Mouse (Mus musculus) granulocyte monocyte progenitor cell, adult 5-6 weeks (primary cell): ENCODE measurements at regions not wholly inside any gene's neighbourhood (a gene's known extent, or its start where the extent isn't known, plus 50 kb on each side); places are given as distances from the start of the nearest gene placed in this dataset.

Experiments used
- ATAC-seq: replicated peaks from 2 replicates; pipeline ENCODE4 v1.8.0; 2016; ENCODE audit warnings: mild to moderate bottlenecking, moderate TSS enrichment, inconsistent platforms; ENCODE audit not compliant: poor library complexity, severe bottlenecking

- ATAC-seq, result no peak
These were observed 122.5 kb upstream of the Tsc22d1 start for GRCm38 (mm10) chr14:76292211-76292610.

DNA sequence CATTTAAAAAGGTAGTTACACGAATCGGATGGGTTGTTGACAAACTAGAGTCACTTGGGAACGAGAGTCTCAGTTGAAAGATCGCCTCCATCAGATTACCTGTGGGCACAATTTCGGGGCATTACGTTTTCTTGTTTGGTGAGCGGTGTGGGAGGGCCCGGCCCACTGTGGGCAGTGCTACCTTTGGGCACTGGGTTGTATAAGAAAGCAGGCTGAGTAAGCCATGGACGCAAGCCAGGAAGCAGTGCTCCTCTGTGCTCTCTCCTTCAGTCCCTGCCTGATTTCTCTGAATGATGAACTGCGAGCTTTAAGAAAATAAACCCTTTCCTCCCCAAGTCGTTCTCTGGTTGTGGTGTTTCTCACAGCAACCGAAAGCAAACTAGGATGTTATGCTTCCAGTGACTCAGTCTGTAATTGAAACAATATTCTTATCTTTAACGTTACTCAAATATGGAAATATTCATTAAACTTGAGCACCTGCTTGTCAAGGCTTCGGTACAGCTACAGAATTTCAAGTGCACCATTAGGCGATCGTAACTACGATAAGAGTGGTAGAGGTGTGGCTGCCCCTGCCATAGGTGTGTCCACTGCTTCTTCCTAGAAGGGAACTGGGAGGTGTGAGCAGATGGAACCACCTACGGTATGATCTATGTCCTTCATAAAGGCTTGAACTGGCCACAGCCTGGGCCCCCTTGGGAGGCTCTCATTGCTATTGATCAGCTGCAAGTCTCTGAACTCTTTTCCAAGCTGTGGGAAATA lies 119.2 kb upstream of the Tsc22d1 start:
- no peak for ATAC-seq

DNA sequence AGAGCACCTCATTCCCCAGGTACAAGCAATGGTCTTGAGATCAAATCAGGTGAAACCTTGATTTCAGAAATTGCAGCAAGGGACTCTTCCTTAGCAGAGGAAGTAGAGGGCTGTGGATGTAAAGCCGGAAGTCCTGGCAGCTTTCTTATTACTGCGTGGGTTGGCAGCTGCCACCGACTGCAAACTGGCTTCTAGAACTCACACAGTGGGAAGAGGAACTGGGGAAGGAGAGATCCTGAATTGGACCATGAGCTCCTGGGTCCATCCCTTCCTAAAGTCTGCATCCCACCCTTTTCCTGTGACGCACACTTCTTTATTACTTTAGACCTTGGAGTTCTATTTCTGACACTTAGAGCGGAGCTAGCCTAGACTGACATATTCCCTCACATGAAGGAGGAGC lies 116.9 kb upstream of the Tsc22d1 start:
- no peak for ATAC-seq

DNA sequence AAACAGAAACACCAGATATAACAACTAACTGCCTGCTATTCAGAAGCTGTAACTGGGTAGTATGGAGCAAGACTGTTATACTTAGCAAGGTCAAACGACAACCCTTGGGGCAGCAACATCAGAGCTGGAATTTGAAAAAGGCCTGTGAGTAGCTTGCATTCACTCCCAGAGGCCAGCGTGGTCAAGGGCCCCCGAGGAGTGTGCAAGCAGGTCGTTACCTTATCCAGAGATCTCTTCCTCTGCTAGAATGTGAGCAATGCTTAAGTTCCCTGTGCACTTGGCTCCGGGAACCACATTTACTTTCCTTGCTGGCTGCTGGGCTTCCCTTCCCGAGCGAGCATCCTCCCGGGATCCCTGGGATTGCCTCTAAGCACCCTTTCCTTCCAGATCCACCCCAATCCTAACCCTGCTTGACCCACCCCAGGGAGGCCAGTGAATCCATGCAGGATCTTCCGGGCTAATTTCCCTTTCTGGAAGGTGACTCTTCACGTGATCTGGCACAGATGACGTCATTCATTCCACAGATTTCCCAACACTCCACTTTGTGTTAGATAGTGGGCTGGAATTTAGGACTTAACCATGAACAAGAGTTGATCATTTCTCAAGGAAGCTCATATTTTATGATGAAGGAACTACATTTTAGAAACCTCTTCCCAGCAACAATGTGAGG lies 112.3 kb upstream of the Tsc22d1 start:
- ATAC-seq, result no peak

- ATAC-seq, result no peak
These were observed 107.2 kb upstream of the Tsc22d1 start for GRCm38 (mm10) chr14:76307603-76308002.

DNA sequence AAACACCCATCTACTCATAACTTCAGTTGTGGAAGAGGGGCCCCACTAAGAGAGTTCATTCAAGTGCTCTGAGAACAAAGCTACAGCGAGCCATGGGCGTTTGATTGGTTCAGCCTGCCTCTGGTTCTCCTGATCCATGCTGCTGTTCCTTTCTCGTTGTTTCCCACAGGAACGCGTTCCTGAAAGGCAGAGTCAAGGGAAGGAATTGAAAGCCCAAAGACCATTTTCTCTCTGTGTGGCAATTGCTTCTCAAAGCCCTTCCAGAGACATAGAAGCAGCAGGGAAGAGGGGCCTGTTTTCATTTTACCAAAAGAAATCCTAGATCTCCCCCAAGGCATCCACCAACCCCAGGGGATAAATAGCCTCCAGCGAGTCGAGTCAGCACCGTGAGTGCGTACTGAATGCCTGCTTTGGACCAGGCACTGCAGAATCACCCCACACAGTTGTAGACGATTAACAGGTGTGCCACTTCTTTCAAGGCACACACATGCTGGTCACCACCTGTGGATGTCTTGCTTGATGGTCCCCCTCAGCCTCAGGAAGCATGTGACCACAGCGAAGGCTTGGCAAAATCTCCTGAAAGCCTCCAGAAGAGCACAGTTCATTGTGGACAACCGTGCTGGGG lies 106.5 kb upstream of the Tsc22d1 start:
- no peak for ATAC-seq

DNA sequence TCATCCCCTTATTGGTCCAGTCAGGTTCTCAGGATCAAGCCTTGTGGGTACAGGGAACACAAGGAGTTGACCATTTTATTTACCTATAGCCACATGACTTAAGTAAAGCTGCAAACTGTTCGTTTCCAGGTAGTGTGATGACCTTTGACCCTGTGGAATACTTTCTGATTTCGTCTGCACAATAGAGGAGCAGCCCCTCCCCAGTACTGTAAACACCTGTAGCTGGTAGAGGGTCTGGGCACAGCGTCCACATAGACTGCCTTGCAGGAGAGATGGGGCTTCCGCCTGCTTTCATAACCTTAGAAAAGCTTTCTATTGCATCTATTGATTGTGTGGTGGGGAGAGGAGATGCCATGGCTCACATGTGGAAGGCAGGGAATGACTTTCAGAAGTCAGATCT lies 105.2 kb upstream of the Tsc22d1 start:
- ATAC-seq, result no peak

DNA sequence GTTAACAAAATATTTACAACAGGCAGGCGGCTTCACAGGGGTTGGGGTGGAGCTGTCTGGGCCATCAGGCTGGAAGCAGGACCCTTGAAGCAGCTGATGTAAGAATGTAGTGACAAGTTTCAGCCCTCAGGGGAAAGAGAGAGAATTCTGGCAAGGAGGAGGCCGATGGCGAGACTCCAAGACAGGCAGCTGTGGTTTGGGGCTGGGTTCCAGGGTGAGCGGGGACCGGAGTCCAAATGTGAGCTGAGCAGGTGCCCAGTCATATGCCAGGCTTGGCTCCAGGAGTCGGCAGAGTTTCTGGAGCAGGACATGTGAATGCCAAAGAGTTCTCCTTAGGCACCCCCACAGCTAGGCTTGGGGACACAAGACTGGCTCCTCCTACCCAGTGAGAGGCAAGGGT lies 104.5 kb upstream of the Tsc22d1 start:
- ATAC-seq, result no peak

DNA sequence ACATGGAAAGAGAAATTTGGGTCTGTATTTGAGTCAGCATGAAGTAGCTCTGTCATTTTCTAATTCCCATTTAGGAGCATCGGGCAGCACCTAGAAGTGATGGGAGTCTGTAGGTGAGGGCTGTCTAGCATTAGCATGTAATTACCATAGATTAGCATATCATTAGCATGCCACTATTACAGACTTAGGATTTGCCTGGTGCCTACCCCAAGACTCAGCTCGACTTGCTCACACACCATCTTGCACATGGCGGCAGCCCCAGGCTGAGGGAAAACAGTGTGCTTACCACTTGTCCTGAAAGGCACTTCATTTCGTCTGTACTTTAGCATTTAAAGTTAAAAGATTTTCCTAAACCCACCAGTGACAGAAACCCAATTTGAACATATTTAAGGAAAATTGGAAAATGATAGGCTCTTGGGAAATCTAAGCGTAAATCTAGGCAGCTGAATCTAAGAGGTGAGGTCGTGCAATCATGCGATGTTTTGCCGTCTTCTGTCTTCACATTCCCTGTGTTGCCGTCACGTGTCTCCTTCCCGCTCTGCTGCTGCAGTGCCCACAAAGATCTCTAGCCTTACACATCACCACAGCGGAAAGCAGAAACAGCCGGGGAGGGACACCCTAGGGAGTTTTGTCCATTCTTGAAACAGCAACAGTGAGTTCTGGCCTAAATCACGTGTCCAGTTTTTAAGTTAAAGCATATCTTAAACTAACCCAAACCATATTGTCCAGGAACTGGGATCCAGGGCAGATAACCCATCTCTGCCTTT lies 101.2 kb upstream of the Tsc22d1 start:
- no peak for ATAC-seq

- no peak for ATAC-seq
These were observed 96.3 kb upstream of the Tsc22d1 start for GRCm38 (mm10) chr14:76318438-76318837.

- ATAC-seq, result no peak
These were observed 90.5 kb upstream of the Tsc22d1 start for GRCm38 (mm10) chr14:76324246-76324645.

- ATAC-seq, result peak; percentile 77
These were observed 84.8 kb upstream of the Tsc22d1 start for GRCm38 (mm10) chr14:76329983-76330382.

DNA sequence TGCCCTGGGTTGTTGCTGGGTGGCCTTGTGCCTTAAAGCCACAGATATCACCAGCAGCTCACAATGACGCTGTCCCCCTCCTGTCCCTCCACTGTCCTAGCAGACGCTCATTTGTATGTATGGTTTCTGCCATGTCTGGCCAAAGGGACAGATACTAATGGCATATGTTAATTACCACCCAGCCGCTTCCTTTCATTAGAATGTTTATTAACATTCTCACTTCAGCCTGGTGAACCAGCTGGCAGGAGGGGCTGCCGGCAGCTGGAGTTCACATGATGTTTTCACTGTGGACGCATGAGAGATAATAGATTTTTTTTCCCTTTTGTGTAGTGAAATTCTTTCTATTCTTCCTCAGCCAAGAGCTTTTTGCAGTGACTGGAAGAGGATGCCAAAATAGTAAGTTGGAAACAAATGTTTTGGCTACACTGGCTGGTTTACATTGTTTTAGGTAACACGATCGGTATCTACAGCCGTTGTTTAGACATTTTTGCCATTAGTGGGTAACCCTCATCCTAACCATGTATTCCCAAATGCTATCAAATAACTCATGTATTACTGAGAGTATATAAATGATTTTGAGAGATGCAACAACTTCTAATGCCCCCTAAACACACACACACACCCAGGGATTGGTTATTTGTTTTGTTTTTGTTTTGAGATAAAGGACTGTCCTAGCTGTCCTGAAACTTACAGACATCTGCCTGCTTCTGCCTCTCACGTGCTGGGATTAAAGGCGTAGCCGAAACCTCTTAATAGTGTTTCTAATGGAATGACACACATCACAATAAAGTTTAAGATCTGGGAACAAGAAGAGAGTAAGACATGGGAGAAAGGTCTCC lies 83.0 kb upstream of the Tsc22d1 start:
- no peak for ATAC-seq

DNA sequence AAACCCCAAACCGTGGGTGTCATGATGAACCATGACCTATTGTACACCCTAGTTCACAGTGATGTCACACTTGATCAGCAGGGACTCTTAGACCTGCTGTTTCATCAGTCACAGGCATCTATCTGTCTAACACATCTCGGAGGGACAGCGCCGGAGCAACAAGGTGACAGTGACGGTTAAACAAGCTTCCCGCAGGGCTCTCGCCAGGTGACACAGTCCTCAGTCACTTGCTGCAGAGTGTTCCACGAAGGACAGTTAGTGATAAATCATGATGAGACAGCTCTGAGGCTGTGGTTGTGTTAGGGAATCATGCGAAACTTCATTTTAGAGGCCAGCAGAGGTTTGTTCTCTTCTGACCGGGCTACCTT lies 82.4 kb upstream of the Tsc22d1 start:
- ATAC-seq, result no peak

DNA sequence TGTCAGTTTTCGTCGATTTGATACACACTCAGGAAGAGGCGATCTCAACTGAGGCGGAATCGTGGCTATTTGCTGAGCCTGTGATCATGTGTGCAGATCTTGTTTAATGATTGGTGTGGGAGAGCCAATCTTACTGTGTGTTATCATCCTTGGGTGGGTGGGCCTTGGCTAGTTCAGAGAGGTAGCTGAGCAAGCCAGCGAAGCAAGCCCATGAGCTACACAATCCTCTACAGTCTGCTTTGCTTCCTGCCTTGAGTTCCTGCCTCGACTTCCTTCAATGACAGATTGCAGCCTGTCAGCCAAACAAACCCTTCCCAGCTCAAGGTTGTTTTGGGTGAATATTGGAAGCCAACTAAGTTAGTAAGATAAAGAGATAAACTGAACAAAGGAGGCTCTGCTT lies 74.0 kb upstream of the Tsc22d1 start:
- ATAC-seq, result no peak

DNA sequence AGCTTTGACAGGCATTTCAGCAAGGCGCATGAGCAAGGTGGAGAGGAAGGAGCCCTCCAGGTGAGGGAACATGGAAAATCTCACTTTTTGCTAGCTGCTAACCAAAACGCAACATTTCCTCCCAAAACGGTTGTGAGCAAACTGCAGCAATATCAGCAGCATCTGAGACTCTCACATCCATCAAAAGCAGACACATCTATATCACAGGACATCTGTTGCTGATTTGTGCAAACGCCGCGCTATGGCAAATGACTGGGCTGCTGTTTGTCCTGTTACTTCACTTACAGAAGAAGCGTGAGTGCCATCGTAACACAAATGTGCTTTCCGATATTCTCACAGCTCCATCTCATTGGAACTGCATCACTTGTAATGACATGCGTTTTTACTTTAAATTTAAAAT lies 73.5 kb upstream of the Tsc22d1 start:
- no peak for ATAC-seq

- ATAC-seq, result no peak
These were observed 62.9 kb upstream of the Tsc22d1 start for GRCm38 (mm10) chr14:76351856-76352255.

- no peak for ATAC-seq
These were observed 58.6 kb upstream of the Tsc22d1 start for GRCm38 (mm10) chr14:76356161-76356560.

DNA sequence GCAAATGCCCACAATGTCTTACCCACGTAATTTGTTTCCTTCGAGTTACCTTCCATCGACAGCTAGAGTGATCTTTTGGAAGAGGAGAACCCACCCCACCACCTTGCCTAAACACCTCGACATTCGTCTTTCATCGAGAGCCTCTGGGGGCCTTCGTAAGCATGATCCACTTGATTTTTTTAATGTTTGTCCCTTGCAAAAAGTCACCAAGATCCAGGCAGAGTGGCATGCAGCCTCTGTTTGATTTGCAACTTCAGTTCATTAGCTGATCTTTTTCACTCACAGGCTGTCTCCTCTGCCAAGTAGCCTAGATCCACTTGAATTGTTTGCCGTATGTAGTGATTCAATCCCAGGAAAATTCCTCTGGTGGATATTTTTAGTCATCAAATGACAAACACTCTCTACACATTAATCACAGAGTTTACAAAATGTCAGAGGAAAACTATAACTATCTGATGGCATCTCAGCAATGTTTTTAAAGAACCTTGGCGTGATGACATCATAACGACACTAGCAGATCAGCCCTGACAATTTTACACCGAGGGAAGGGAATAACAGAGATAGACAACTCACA lies 54.8 kb upstream of the Tsc22d1 start:
- ATAC-seq, result no peak

DNA sequence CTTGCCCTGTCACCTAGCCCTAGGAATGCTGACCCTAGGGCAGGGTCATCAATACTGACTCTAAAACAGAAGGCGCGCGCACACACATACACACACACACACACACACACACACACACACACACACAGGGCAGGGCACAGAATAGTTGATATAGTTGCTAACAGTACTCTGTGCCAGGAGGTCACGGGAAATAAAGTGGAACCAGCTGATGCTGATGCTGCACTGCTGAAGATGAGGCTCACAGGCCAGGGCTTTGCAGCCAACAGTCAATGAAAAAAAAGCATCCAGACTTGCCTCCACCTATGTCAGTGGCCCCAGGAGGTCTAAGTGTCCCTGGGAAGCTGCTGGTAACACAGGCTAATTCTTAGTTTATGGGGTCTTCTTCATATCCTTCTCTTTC lies 50.7 kb upstream of the Tsc22d1 start:
- ATAC-seq, result no peak
